Mouse (Mus musculus): ENCODE results near the gene Sbp.

The Sbp gene

GRCm38 (mm10) chr17:23960084-23960738 lies 18.7 kb downstream of the Sbp start:
- peak; percentile 94 for TF ChIP-seq CTCF (conservative IDR thresholded peaks at IDR 0.05; ENCODE audit: low read length)
- no peak for TF ChIP-seq POU5F1 (IDR thresholded peaks at IDR 0.05; ENCODE audit: borderline replicate concordance, low read length)
- TF ChIP-seq NANOG (IDR thresholded peaks at IDR 0.05; ENCODE audit: borderline replicate concordance, low read length) = no peak
- Histone ChIP-seq H3K4me3 (replicated peaks; ENCODE audit: low read length) (no peak overlapping the region), H3K27me3 (ENCODE audit: insufficient read depth, low read length) (no peaks in the 10 kb centered on the region), H3K4me1 (replicated peaks; ENCODE audit: low read depth, low read length) (peaks cover 15% of the 10 kb centered on the region), H3K9me3 (ENCODE audit: low read length) (no peaks in the 10 kb centered on the region), H3K36me3 (ENCODE audit: insufficient read depth, low read length) (no peaks in the 10 kb centered on the region)

GRCm38 (mm10) chr17:23961573-23962122 lies 20.2 kb downstream of the Sbp start:
- Histone ChIP-seq H3K27me3 (ENCODE audit: insufficient read depth, low read length) (no peaks in the 10 kb centered on the region), H3K4me1 (replicated peaks; ENCODE audit: low read depth, low read length) (peaks cover 22% of the 10 kb centered on the region), H3K36me3 (ENCODE audit: insufficient read depth, low read length) (no peaks in the 10 kb centered on the region), H3K9me3 (ENCODE audit: low read length) (no peaks in the 10 kb centered on the region), H3K4me3 (replicated peaks; ENCODE audit: low read length) (no peak overlapping the region)
- TF ChIP-seq CTCF (conservative IDR thresholded peaks at IDR 0.05; ENCODE audit: low read length) (no peak), NANOG (IDR thresholded peaks at IDR 0.05; ENCODE audit: borderline replicate concordance, low read length) (no peak), POU5F1 (IDR thresholded peaks at IDR 0.05; ENCODE audit: borderline replicate concordance, low read length) (no peak)

DNA sequence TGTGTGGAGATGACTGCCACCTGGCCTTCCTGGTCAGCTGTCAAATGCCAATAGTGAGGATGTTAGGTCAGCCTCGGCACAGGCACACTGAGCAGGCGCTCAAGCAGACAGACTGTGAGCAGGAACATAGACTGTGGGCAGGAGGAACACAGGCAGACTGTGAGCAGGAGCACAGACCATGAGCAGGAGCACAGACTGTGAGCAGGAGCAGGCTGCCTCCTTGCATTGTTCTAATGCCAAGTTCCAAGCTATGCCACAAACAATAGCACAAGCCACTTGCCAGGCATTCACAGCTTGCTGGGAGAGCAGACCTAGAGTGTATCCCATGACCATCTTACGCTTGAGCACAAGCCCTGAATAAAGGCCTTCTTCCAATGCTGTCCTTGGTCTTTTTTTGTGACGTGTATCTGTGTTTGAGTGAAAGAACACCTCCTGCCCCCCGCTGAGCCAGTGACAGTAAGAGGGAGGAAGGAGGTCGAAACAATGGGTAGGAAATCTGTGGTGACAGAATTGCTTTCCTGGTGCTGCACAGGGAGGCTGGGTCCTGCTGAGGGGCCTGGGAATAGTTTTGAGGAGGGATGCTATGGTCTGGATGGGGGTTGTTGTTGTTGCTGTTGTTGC lies 24.4 kb downstream of the Sbp start:
- H3K27me3 ChIP-seq (ENCODE audit: insufficient read depth, low read length) = 0 out of 2 replicates have a peak, but pooled peaks cover 4% of the 10 kb centered on the region
- H3K4me3 ChIP-seq (replicated peaks; ENCODE audit: low read length) = no peak overlapping the region
- no peak for TF ChIP-seq POU5F1 (IDR thresholded peaks at IDR 0.05; ENCODE audit: borderline replicate concordance, low read length)
- no peak for TF ChIP-seq CTCF (conservative IDR thresholded peaks at IDR 0.05; ENCODE audit: low read length)
- TF ChIP-seq NANOG (IDR thresholded peaks at IDR 0.05; ENCODE audit: borderline replicate concordance, low read length) = no peak
- H3K36me3 ChIP-seq (ENCODE audit: insufficient read depth, low read length) = no peaks in the 10 kb centered on the region
- no peaks in the 10 kb centered on the region for H3K9me3 ChIP-seq (ENCODE audit: low read length)
- H3K4me1 ChIP-seq (replicated peaks; ENCODE audit: low read depth, low read length) = peaks cover 10% of the 10 kb centered on the region

- H3K36me3 ChIP-seq (ENCODE audit: insufficient read depth, low read length) = no peaks in the 10 kb centered on the region
- peaks cover 17% of the 10 kb centered on the region for H3K4me1 ChIP-seq (replicated peaks; ENCODE audit: low read depth, low read length)
- H3K4me3 ChIP-seq (replicated peaks; ENCODE audit: low read length) = no peak overlapping the region
- no peak for TF ChIP-seq NANOG (IDR thresholded peaks at IDR 0.05; ENCODE audit: borderline replicate concordance, low read length)
- no peak for TF ChIP-seq CTCF (conservative IDR thresholded peaks at IDR 0.05; ENCODE audit: low read length)
- H3K9me3 ChIP-seq (ENCODE audit: low read length) = no peaks in the 10 kb centered on the region
- H3K27me3 ChIP-seq (ENCODE audit: insufficient read depth, low read length) = 0 out of 2 replicates have a peak, but pooled peaks cover 4% of the 10 kb centered on the region
Measured at GRCm38 (mm10) chr17:23966658-23967401, 25.4 kb downstream of the Sbp start.

- Histone ChIP-seq H3K27me3 (ENCODE audit: insufficient read depth, low read length) (0 out of 2 replicates have a peak, but pooled peaks cover 4% of the 10 kb centered on the region), H3K9me3 (ENCODE audit: low read length) (no peaks in the 10 kb centered on the region), H3K36me3 (ENCODE audit: insufficient read depth, low read length) (no peaks in the 10 kb centered on the region), H3K4me3 (replicated peaks; ENCODE audit: low read length) (no peak overlapping the region), H3K4me1 (replicated peaks; ENCODE audit: low read depth, low read length) (peaks cover 14% of the 10 kb centered on the region)
- TF ChIP-seq POU5F1 (IDR thresholded peaks at IDR 0.05; ENCODE audit: borderline replicate concordance, low read length) (no peak), CTCF (conservative IDR thresholded peaks at IDR 0.05; ENCODE audit: low read length) (peak; percentile 44)
Measured at GRCm38 (mm10) chr17:23968780-23969179, 27.3 kb downstream of the Sbp start.

DNA sequence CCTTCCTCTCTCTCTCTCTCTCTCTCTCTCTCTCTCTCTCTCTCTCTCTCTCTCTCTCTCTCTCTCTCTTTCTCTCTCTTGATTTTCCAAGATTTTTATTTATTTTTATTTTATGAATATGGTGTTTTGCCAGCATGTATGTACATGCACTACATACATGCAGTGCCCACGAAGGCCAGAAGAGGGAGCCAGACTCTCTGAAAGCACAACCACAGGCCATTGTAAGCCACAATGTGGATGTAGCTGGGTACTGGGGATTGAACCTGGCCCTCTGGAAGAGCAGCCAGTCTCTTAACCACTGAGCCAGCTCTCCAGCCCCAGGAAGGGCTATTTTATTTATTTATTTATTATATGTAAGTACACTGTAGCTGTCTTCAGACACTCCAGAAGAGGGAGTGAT lies 27.8 kb downstream of the Sbp start:
- 0 out of 2 replicates have a peak, but pooled peaks cover 4% of the 10 kb centered on the region for H3K27me3 ChIP-seq (ENCODE audit: insufficient read depth, low read length)
- H3K9me3 ChIP-seq (ENCODE audit: low read length) = no peaks in the 10 kb centered on the region
- peaks cover 14% of the 10 kb centered on the region for H3K4me1 ChIP-seq (replicated peaks; ENCODE audit: low read depth, low read length)
- no peak overlapping the region for H3K4me3 ChIP-seq (replicated peaks; ENCODE audit: low read length)
- TF ChIP-seq NANOG (IDR thresholded peaks at IDR 0.05; ENCODE audit: borderline replicate concordance, low read length) = no peak
- TF ChIP-seq CTCF (conservative IDR thresholded peaks at IDR 0.05; ENCODE audit: low read length) = peak; percentile 66
- no peaks in the 10 kb centered on the region for H3K36me3 ChIP-seq (ENCODE audit: insufficient read depth, low read length)

DNA sequence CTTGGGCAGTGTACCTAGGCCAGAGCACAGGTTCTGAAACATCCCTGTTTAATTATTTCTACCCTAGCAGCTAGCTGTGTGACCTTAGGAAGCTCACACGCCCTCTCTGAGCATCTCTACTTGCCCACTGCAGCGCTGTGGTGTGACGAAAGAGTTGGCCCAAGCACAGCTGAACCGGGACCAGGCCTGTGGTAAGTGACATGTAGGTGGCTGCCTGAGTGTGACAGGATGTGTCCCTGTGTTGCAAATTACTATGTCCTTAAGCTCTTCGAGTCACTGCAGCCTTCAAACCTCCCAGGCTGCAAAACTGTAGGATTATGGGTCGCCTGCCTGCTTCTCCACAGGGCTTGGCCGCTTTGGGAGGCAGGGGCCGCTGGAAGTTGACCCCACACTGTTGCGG lies 29.8 kb downstream of the Sbp start:
- H3K27me3 ChIP-seq (ENCODE audit: insufficient read depth, low read length) = 0 out of 2 replicates have a peak, but pooled peaks cover 4% of the 10 kb centered on the region
- TF ChIP-seq NANOG (IDR thresholded peaks at IDR 0.05; ENCODE audit: borderline replicate concordance, low read length) = no peak
- no peak for TF ChIP-seq POU5F1 (IDR thresholded peaks at IDR 0.05; ENCODE audit: borderline replicate concordance, low read length)
- TF ChIP-seq CTCF (conservative IDR thresholded peaks at IDR 0.05; ENCODE audit: low read length) = no peak
- no peaks in the 10 kb centered on the region for H3K9me3 ChIP-seq (ENCODE audit: low read length)
- H3K4me1 ChIP-seq (replicated peaks; ENCODE audit: low read depth, low read length) = peaks cover 8% of the 10 kb centered on the region; the same call in 1 of the 2 replicates
- no peaks in the 10 kb centered on the region for H3K36me3 ChIP-seq (ENCODE audit: insufficient read depth, low read length)
- peak overlapping the region; percentile 26; the same call in 1 of the 2 replicates for H3K4me3 ChIP-seq (replicated peaks; ENCODE audit: low read length)

DNA sequence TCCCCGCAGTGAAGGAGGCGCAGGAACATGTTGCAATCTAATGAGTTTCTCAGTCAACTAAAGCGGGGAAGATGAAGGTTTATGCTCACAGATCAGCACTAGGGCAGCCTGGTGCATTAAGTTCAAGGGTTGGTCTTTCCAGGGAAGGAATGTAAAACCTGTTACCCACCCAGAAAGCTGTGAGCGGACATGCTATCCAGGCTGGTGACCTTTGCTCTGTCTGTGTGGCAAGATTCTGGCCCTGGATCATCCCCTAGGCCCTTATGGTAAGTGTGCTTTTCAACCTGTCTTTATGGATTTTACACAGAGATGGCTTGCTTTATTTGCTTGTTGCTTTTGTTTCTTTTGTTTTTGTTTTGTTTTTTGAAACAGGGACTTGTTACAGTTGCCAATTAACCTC lies 35.2 kb downstream of the Sbp start:
- Histone ChIP-seq H3K4me3 (replicated peaks; ENCODE audit: low read length) (no peak overlapping the region), H3K9me3 (ENCODE audit: low read length) (no peaks in the 10 kb centered on the region), H3K36me3 (ENCODE audit: insufficient read depth, low read length) (no peaks in the 10 kb centered on the region), H3K4me1 (replicated peaks; ENCODE audit: low read depth, low read length) (peaks cover 25% of the 10 kb centered on the region), H3K27me3 (ENCODE audit: insufficient read depth, low read length) (no peaks in the 10 kb centered on the region)
- TF ChIP-seq POU5F1 (IDR thresholded peaks at IDR 0.05; ENCODE audit: borderline replicate concordance, low read length) = no peak
- no peak for TF ChIP-seq NANOG (IDR thresholded peaks at IDR 0.05; ENCODE audit: borderline replicate concordance, low read length)
- TF ChIP-seq CTCF (conservative IDR thresholded peaks at IDR 0.05; ENCODE audit: low read length) = no peak

Data from E14TG2a.4 (cell line).